Mouse (Mus musculus): ENCODE measurements around the gene Fli1.

The Fli1 gene

DNA sequence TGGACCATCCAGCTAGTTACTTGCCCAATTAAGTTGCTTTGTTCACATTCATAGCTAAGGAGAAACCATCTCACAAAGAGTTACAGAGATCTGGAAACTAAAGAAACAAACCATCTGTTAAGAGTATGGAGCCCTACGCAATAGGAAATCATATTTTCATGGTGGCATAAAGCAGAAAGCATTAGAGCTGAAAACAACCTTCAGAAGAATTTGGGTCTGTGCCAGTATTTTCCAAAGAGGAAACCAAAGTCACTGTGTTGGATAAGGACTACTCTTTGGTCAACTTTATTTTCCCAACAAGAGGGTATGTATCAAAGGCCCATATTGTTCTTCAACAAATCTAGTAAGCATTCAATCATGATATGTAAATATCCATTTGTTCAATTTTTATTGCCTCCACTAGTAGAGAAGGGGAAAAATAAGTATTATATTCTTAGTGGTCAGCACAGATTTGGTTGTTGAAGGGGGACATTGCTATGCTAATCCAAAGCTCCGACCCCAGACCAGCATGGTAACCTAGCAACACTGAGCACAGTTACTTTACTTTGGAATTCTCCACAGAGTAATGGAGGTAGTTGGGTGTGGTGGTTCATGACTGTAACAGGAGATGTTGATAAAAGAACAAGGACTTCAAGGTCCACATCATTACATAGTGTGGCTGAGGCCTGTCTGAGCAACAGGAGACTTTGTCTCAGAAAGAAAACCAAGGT is 20.0 kb downstream of the Fli1 start:
- no peak for DNase-seq (ENCODE audit: low spot score)

DNA sequence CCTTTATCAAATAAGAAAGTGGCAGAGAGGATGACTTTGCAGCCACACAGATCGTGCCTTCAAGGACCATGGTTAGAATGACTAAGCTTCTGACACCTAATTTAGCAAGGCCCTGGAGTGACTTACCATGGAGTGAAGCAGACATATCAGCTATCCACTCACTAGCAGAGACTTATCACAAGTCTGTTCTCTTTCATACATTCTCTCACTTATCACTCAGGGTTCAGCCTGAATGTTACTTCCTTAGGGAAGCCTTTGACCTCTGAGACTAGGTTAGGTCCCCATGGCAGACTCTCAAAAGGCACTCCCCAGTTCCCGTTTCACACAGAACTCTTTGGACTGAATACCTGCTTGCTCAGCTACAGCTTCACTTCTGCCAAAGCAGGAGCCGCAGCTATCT is 21.3 kb downstream of the Fli1 start:
- DNase-seq (ENCODE audit: low spot score): no peak

DNA sequence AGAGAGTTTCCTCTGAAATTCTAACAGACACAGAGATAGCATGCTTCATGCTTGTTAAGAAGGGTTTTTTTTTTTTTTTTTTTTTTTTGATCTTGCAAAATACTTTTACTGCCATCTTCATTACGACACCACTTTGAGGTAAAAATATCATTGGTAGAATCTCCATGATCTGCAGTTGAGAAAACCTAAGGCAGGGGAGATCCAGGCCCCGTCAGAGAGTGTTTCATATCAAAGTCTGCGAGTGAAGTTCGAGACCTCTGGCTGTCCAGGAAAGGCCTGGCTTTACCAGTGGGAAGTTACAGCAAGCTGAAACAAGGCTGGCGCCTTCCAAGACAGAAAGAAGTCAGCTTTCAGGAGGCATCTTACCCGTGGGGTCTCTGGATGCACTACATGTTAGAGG is 21.8 kb downstream of the Fli1 start:
- DNase-seq (ENCODE audit: low spot score): no peak

DNA sequence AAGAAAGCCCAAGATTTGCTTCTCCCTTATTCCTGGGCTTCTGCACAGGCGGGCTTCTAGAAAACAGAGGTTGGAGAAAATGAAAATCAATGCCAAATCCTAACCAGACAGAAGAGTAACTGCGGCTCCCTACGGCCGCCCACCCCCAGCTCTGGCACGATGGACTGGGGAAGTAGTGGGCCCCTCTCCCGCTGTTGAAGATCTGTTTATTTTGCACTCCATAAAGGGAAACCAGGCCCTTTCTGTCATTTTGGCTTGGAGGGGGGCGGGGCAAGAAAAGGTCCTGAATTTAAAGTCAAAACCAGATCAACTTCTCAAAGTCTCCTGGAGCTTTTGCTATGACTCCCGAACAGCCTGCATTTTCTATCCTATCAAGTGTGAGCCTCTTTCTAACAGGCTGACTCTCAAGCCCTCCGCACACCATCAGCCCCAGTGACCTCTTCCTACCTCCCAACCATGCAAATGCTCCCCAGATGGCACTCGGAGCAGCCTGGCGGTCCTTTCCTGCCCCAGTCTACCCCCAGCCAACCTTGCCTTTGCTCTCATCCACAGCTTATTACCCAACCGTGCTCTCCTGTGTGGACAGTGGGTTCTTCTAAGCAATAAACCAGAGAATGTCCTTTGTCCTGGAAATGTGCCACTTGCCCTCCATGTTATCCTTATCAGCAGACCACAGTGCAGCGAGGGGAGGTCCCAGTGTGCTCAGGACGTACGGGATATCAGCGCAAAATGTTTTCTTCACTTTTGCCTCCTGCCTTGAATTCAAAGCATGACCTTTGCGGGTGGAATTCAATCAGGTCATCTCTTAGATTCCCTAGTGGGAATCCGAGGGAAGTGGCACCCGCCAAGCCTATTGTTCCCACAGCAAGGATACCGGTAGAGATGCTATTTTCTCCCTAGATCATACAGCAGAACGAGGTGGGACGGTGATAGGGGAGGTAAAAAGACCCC is 23.3 kb downstream of the Fli1 start:
- no peak for DNase-seq (ENCODE audit: low spot score)

DNA sequence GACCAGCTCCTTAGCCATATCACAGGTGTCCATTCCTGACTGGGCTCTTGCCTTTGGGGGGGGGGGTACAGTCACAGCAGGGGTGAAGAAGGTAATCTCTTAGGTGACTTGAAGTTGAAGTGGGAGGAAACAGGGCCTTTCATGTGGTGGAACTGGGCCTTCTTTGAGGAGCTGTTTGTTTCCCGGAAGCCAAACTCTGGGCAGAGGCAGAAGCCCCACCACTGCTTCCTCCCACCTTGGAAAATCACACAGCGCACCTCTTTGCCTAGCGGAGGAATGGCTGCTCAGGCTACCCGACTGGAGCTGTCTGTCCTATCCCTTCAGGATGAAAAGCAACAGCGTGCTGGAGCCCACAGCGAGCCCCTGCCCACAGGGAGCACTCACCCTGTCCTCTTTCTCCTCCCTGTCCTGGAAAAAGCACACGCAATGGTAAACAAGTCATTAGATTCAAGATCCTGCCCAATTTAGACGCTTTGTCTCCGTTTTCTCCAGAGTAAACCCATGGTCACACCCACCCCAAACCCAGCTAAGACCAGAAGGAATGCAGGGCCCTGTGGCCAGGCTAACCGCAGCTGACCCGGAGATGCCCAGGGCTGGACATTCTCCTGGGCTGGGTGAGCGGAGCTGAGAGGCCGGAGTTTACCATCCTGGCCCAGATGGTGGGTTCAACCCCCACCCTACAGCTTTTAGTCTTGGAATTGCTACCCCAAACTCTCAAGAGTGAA is 24.1 kb downstream of the Fli1 start:
- DNase-seq (ENCODE audit: low spot score): no peak

DNA sequence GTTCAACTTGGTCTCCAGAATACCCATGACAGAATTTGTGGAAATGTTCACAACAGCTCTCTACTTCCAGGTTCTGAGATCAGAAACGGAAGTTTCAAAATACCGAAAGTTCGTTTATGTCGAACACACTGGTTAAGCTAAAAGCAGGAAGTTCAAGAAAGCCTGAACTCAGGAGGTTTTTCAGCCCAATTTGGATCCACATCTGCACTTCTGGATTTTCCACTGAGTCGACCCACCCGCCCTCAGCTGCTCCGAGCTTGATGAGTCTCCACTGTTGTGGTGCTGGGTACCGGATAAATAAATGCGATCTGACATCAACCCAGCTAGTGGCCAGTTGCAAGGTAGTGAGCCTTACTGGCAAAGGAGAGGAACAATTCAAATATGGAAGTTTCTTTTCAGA is 26.0 kb downstream of the Fli1 start:
- DNase-seq (ENCODE audit: low spot score): peak; percentile 50

DNA sequence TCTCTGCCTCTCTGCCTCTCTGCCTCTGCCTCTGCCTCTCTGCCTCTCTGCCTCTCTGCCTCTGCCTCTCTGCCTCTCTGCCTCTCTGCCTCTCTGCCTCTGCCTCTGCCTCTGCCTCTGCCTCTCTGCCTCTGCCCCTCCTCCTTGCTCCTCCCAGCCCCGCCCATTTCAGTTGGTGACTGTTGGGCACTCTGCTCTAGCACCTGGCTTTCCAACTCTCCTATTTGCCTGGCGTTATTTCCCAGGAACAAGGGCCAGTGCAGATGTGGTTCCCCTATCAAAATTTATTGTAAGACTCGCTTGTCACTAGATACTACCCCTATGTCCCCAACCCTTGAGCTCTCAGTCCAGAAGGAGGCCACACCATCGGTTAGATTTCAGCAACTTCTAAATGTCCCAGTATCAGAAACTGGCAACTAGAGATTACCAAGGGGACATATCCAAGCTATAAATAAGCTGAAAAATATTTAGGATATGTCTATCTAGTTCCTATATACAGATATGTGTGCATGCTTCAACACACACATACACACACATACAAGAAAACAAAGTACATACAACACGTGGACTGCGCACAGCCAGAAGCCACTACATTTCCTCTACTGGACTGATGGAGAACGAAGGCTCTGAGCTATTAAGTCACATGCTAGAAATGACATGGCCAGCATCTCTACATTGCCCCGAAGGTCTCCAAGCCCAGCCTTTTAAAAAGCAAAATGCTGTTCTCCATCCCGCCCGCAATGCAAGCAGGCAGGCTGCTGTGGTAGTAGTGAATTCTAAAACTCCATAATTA is 26.6 kb downstream of the Fli1 start:
- DNase-seq (ENCODE audit: low spot score): peak; percentile 58

DNA sequence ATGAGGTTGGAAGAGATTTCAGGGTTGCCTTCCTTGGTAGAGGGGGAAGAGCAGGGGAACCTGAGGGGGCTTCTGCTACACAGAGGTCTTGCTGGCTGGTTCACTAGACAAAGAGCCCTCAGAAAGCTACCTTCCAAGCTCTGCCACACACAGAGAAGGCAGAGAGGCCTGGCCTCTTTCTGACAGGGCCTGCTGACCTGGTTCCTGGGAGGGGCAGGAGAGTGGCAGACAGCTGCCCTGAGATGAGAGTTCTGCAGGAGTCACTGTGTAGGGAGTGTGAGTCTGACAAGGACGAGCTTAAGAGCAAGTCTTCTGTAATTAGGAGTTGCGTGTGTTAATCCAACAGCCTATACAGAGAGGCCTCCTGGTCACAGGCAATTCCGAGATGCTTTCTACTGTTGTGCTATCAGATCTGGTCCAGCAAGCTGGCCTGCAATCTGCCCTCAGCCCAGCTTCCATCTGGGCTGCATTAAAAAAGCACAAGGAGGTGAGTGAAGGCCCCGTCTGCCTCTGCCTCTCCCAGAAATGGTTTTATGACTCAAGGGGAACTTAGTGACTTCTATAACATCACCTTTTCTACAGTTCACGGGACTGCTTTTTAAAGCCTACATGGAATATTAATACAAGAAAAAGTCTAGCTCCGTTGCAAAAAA is 28.1 kb downstream of the Fli1 start:
- no peak for DNase-seq (ENCODE audit: low spot score)

DNA sequence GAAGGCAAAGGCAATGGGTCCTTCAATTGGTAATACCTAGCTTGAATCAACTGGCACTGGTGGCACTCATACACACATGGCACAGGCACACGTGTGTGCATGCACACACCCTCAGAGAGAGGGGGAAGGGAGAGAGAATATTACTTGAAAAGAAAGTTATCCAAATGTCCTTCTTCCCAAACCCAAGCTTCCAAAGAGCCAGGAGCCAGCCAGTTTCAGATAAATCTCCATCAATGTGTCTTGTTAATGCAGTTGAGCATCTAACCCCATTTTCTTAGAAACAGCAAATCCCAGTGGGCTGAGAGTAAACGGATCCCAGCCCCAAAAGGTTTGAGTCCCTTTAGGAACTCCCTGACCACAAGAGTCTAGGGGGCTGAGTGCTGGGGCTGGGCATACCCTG is 29.2 kb downstream of the Fli1 start:
- no peak for DNase-seq (ENCODE audit: low spot score)

DNA sequence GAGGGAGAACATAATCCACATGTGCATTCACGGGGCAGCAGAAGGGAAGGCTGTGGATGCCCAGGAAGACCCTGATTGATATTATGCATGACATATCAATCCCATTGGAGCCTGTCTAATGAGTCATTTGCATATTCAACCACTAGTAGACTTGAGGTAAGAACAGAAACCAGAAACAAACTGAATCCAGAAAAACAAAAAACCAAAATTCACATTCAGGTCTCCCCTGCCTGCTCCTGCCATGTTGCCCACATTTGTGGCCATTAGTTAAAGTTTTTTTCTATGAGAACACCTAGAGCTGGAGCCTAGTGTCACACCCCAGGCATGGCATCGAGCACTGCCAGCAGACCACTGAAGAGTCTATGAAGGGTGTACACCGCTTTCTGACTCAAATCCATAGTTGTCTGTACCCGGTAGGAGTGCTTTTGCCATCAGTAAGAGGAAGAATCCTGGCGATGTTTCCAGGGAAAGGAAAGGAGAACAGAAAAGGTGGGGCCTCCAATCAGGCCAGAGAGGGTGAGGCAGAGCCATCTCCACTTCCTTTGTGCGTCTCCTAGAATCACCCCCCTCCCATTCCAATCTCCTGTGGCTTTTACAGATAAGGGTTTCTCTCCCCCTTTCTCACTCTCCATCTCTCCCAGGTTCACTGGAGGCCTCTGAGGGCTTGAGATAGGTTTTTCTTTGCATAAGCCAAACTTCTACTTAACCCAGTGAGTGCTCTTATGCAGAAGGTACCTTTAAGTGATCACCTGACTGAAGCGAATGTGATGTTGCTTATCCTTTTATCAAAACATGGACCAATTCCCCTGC is 32.0 kb downstream of the Fli1 start:
- DNase-seq (ENCODE audit: low spot score): no peak

DNA sequence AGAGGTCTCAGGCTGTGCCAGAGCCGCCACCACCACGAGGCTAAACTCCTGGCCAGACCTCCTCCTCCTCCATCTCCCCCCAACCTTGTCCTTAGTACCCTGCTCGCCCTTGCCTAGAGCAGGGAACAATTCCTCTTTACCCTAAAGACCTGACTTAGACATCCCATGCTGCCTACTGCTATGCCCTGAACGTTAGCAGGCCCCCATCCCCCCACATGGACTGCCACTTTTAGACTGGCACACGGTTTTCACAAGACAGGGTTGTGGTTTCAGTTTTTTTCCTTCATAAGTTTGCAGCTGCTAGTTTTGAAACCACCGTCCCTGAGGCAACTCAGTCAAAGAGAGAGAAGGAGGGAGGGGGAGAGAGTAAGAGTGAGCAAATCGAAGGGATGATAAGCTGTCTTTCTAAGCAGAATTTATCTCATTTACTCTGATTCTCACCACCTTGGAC is 32.9 kb downstream of the Fli1 start:
- peak; percentile 58 for DNase-seq (ENCODE audit: low spot score)

DNA sequence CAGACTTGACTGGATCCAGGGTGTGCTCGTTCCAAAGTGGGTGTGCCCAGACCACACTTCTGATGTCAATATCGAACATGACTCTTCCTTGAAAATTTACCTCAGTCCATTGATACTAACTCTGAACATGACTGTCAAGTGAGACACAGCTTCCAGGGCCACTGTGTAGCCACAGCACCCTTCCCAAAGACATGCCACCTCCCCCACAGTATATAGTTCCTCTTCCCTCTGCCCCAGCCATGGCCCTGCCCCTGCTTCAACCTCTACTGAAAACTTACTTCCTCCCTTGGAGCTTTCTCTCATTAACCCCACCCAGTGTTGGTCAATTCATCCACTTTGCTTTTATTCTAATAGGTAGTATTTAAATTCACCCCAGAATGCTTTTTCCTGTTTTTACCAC is 34.0 kb downstream of the Fli1 start:
- DNase-seq (ENCODE audit: low spot score): peak; percentile 70

DNA sequence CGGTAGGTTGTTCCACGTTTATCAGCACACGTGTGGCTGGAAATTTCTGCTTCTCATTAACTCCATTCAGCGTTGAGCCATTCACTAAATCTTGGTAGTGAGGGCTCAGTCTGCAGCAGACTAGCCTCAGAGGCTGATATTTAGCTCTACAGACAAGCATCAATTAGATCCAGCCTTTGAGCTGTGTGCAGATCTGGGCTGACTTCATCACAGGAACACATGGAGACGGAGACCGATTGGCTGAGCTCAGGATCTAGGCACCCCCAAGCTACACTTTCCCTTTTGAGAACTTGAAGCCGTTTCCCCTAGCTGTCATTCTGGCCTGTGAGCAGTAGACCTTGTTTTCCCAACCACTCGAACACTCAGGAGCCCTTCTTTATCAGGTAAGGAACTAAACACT is 34.5 kb downstream of the Fli1 start:
- no peak for DNase-seq (ENCODE audit: low spot score)

DNA sequence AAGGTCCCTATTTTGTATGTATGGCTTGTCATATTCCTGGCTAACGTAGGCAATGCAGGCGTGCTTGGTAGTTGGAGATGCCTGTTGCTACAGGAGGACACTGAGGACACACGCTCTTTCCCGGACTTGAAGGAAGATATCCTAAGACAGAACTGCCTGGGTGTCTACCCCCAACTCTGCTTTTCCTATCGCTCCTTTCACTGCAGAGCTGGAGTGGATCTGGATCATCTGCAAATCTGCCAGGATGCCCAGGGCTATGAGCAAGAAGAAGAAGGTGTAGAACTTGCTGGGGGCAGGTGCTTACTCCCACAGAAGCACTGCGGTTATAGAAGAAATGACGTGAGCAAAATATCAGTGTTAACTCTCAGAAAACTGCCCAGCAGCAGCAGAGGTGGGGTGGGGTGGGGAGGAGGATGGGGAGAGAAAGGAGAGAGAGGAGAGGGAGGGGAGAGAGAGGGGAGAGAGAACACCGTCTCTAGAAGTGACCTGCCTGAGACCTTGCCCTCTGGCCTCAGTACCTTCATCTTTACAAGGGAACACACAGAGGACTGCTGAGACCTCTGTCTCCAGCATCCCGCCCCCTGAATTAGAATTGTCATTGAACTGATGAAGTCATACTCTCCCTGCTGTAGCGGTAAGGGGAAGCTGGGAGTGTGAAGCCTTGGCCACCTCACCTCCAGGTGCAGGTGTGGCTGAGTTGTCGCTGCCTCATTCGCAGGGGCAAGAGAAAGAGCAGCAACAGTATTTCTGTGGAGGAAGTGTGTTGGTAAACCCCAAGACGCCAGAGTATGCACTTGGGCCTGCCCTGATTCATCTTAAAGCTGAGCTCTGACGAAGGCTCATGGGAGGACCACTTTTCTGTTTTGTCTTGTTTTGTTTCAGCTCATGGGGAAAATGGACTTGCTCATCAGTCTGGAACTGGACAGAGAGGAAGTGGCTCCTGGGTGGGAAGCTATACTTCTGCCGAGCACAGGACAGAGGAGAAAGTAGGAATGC is 35.5 kb downstream of the Fli1 start:
- no peak for DNase-seq (ENCODE audit: low spot score)

DNA sequence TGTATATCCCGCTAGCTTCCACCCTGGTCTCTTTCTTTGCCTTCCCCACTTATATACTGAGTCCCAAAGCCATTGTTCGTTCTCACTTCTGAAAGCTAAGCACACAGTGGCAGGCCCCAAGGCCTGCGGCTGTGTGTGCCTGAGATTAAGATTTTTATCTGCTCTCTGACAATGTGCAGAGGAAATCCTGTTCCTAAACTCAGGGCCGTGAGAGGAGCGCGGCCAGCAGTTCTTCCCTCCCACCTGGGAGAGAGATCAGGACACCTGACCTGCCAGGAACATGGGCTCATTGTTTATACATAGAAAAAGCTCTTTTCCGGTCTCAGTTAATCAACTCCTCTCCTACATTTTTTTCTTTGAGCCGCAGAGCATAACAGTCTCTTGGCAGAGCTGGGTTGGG is 36.5 kb downstream of the Fli1 start:
- peak; percentile 56 for DNase-seq (ENCODE audit: low spot score)

DNA sequence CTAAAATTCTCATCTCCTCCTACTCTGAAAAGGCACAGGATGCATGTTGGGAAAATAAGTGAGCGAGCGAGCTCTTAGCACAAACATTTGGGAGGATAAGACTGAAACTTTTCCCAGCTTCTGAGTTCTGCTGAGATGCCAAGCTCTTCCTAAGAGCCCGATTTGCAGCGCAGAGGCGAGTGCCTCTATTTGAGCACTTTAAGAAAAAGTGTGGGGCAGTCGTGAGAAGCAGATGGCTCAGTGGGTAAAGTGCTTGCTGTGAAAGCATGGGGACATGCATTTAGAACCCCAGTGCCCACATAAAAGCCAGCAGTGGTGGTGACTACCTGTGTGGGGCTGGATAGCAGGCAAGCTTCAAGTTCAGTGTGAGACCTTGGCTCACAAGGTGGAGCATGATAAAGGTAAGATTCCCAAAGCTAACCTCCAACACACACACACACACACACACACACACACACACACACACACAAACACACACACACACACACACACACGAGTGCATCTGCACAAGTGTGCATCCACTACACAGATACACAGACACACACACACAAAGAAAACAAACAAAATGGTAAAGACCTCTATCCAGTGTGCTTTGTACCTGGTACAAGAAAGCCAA is 37.1 kb downstream of the Fli1 start:
- DNase-seq (ENCODE audit: low spot score): no peak

DNA sequence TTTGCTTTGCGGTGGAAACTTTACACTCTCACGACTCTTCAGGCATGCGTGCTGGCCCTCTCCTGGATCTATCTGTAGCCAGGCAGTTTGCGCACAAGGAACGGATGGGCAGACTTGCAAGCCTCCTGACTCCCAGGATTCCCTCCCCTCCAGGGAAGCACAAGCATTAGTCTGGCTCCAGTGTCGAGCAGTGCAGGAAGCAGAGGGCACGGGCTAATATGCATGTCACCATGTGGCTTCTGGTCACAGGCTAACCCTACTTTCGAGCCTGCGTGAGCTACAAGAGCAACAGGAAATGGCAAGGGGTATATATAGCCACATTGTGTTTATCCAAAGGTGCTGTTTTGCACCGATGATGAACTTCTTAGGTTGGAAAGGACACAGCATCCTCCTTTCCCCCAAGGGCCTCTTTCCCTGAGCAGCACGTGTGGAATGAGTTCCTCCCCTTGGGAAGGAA is 38.6 kb downstream of the Fli1 start:
- no peak for DNase-seq (ENCODE audit: low spot score)

DNA sequence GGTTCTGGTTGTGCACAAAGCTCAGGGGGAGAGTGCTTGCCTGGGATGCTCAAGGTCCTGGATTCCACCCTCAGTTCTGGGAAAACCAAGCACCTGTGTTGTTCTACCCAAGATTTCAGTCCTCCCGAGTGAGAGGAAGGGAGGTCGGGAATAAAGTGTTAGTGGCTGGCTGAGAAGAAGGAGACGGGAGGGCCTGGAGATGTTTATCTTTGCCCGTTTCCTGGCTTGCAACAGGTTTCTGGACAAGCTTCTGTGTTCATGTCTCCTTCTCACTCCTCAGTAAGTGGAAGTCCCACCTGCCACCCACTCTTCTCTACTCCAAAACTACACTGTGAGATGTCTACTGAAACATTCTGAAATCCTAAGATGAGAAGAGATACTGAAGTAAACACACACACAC is 39.2 kb downstream of the Fli1 start:
- DNase-seq (ENCODE audit: low spot score): no peak

Data from lung, postnatal 25 days (tissue).